Mouse (Mus musculus): ENCODE results near the gene Ift88. TPM values are rescaled to one million over a fixed set of nuclear protein-coding genes. Genes with fewer than 3 reads are reported as not detected.

Ift88 gene
- total RNA-seq, 2 experiments from 2014 or later, result 13.6 to 14.2 TPM

Other genes with a start within 250 kb of the Ift88 start
- gene Cryl1, start 25.5 kb upstream of the Ift88 start, total RNA-seq (2021), result 10 to 100 TPM; 23.3 to 23.5 TPM
- 1 to 10 TPM; 8.9 to 10.0 TPM for gene Il17d, start 100.7 kb downstream of the Ift88 start, total RNA-seq (2021)
- 10 to 100 TPM; 32.7 to 34.0 TPM for gene Eef1akmt1, start 147.6 kb downstream of the Ift88 start, total RNA-seq (2021)
- gene Xpo4, start 241.4 kb downstream of the Ift88 start, total RNA-seq (2021), result 10 to 100 TPM; 13.0 to 14.1 TPM

Data from layer of hippocampus, postnatal 14 days (tissue).